Mouse (Mus musculus) MEL (cell line): Measurements from ENCODE around the gene Xpnpep3.

Experiments used
- CTCF ChIP-seq, 3 experiments: IDR thresholded peaks in 2 of 3; conservative IDR thresholded peaks in 1 of 3; 2 replicates each; pipeline ENCODE4 v1.5.1; 2011 to 2012; ENCODE audit warnings: low read length in 3 of 3, low read depth in 2 of 3, mild to moderate bottlenecking in 2 of 3, improper control_type of control experiment in 1 of 3, inconsistent platforms in 1 of 3, mixed read lengths in 1 of 3, moderate library complexity in 1 of 3; ENCODE audit not compliant: control insufficient read depth in 1 of 3, insufficient read depth in 1 of 3, poor library complexity in 1 of 3, severe bottlenecking in 1 of 3
- POLR2A ChIP-seq, 2 experiments: IDR thresholded peaks; 2 replicates each; pipeline ENCODE4 v1.6.1; 2011 to 2012; ENCODE audit warnings: low read length in 2 of 2, mild to moderate bottlenecking in 2 of 2, control low read depth in 1 of 2, improper control_type of control experiment in 1 of 2, low read depth in 1 of 2, moderate library complexity in 1 of 2; ENCODE audit not compliant: control insufficient read depth in 1 of 2, insufficient read depth in 1 of 2, poor library complexity in 1 of 2
- SIN3A ChIP-seq: IDR thresholded peaks from 2 replicates; pipeline ENCODE4 v1.6.1; 2012; ENCODE audit warnings: low read length, improper control_type of control experiment, inconsistent platforms

DNA sequence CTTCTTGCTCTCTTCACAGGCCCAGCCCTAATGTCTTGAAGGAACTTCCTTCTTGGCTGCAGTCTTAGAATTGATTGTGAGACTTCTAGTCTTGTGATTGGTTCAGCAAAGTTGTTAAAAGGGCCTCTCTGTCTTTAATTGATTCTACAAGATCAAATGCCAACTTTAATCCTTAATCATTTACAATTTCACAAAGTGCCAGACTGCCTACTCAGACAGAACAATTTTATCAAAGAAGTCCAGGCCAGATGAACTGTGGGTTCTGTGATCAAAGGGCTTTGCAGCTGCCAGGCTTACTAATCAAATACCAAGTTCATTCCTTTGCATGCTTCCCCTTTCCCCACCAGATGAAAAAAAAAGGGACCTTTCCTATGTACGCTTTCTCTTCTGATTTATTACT lies 21.5 kb downstream of the Xpnpep3 start:
- no peak for TF ChIP-seq POLR2A (IDR thresholded peaks at IDR 0.05; ENCODE audit: control insufficient read depth in 1 of 2, insufficient read depth in 1 of 2, low read depth in 1 of 2, low read length in 2 of 2, poor library complexity in 1 of 2)
- TF ChIP-seq CTCF (IDR thresholded peaks at IDR 0.05 in 2 of 3, conservative IDR thresholded peaks at IDR 0.05 in 1 of 3; ENCODE audit: control insufficient read depth in 1 of 3, insufficient read depth in 1 of 3, low read depth in 2 of 3, low read length in 3 of 3, poor library complexity in 1 of 3, severe bottlenecking in 1 of 3), result no peak
- 0 out of 2 replicates have a peak, but pooled peaks have one; percentile 22 for TF ChIP-seq SIN3A
